Mouse (Mus musculus) gastrocnemius, adult 2 months (tissue): Measurements from ENCODE around the gene Alg10b. TPM values are rescaled to one million over a fixed set of nuclear protein-coding genes. Genes with fewer than 3 reads are reported as not detected.
A peak's percentile ranks its signal among the peaks of the same experiment; 100 is the strongest.
"Not testable (repeated sequence)": the region's sequence is repeated elsewhere in the genome, so short reads cannot be mapped to it uniquely, and the experiment has no call there.

Experiments used
- DNase-seq: peaks from one replicate; pipeline ENCODE4 v3.0.0; 2022
- H3K27ac ChIP-seq: fragments of 200-600 bp; 2 replicates; pipeline ENCODE4 v1.8.1; 2022; ENCODE audit warnings: mild to moderate bottlenecking
- H3K4me3 ChIP-seq: fragments of 200-600 bp; 2 replicates; pipeline ENCODE4 v1.8.1; 2022; ENCODE audit warnings: mild to moderate bottlenecking, moderate library complexity
- CTCF ChIP-seq: fragments of 200-600 bp; IDR thresholded peaks from 2 replicates; pipeline ENCODE4 v1.8.1; 2022; ENCODE audit warnings: antibody characterized with exemption, mild to moderate bottlenecking, moderate library complexity
- intact Hi-C: fragments of 180-260 bp; cut with DNase I; formaldehyde crosslinking; loops from one replicate; pipeline ENCODE4 v1.15.1; 2025
- long read RNA-seq, 2 experiments: library from polyadenylated mRNA; stranded (forward); transcript quantifications; one replicate each; pipeline ENCODE4 v2.0.0; 2021
- microRNA-seq: library from miRNA; unstranded; fragments of <30 nt; microRNA quantifications from one replicate; pipeline ENCODE4 v1.2.0, GENCODE M21; 2021
- total RNA-seq, 2 experiments: library from RNA; stranded (reverse); gene quantifications; 2 replicates each; pipeline ENCODE4 v1.2.3; 2021

The Alg10b gene
- 10 to 100 TPM; 14.3 to 19.2 TPM for total RNA-seq
- long read RNA-seq, experiment 1, full-length matches to known transcripts: 6 of 11 reads
- long read RNA-seq, experiment 1, partial matches to known transcripts: 0 of 11 reads
- long read RNA-seq, experiment 1, other reads (novel, unspliced or antisense): 5 of 11 reads
- long read RNA-seq, experiment 2, full-length matches to known transcripts: 2 of 6 reads
- long read RNA-seq, experiment 2, partial matches to known transcripts: 0 of 6 reads
- long read RNA-seq, experiment 2, other reads (novel, unspliced or antisense): 4 of 6 reads

DNA sequence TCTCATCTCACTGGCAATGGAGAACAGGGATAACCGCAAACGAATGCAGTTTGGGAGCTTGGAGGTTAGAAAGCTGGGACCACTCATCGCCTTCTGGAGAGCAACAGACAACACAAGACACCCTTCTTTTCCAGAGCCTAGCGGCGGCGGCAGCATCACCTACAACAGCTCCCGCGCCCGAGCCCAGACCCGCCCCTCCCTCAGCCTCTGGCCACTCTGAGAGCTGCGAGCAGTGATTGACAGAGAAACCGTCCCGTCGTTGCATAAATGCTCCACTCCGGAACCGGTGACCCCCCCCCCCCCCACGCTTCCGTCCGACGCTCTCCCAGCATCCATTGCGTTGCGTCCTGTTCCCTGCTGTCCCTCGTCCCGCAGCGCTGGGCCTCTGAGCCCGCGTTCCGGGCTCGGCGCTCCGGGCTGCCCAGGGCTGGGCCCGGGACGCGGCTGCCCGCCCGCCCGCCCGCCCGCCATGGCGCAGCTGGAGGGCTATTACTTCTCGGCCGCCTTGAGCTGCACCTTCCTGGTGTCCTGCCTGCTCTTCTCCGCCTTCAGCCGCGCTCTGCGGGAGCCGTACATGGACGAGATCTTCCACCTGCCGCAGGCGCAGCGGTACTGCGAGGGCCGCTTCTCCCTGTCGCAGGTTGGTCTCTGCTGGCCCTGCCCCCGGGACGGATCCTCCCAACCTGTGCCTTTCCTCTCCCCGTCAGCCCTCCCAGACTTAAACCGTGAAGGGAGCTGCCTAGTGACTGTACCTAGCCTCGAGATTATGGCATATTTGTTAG lies at the start of gene Alg10b:
Gene Alg10b, plus strand, starts transcription at position 343 of the 782 bp plus-strand sequence.
- intact Hi-C loops: no loop called here
- H3K4me3 ChIP-seq: peak within 1 kb of the TSS; percentile 73
- H3K27ac ChIP-seq: peak within 1 kb of the TSS; percentile 92
- peak; percentile 92 for DNase-seq
- peak; percentile 32 for TF ChIP-seq CTCF

DNA sequence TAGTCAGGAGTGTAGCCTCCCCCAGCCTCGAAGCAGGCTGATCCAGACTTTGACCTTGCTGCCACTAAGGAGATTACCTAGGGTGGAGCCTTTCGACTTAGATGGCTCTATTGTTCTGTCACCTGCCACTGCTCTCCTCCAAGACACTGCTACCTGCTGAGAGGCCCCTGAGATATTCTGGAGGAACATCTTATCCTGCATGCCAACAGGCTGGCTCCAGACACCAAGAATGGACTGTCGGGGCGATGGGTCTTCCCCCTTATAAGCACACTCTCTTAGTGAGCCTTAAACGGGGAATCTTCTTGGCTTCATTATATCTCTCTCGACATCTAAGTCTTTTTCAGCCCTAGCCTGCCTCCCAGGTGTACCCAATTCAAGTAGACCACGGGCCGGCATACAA lies 41.0 kb upstream of the Alg10b start:
- H3K4me3 ChIP-seq, DNase-seq, intact Hi-C loops, H3K27ac ChIP-seq: not testable (repeated sequence)

DNA sequence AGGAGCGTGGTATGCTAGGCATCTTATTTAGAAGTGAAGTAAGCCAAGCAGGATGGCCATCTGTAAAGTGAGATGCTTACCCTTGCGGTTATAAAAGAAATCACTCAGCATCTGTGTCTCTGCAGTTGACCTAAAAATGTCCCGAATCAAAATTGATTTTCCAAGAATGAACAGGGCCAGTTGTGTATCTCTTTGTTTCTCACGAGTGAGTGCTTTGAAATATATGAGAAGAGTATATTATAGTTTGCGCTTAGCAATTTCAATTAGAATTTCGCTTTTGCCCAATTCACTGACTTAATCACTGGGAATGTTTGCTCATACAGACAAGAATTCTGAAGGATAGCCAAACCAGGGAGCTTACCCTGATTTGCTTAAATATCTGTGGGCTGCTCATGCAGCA lies 40.6 kb upstream of the Alg10b start:
- no peak for DNase-seq
- H3K27ac ChIP-seq: no peak overlapping the region
- intact Hi-C loops: no loop called here
- H3K4me3 ChIP-seq: no peak overlapping the region
- TF ChIP-seq CTCF: no peak

DNA sequence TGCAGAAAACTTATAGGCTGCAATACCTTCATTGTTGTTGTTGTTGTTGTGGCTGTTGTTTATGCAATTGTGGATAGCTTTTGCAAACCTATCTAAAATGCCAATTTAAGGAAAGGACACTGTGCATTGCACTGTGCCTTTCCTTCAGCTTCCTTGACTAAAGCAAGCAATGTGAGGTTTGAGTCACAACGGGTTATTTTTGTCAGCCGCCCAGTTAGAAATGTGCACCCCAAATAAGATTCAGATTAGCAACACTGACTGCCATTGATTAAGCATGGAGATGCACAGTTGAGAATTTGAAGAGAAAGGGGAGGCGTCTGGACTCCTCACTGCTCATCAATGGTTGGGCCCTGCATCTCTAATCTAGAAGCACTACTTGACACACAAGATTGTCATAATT lies 39.4 kb upstream of the Alg10b start:
- H3K4me3 ChIP-seq: no peak overlapping the region
- no peak for TF ChIP-seq CTCF
- H3K27ac ChIP-seq: no peak overlapping the region
- intact Hi-C loops: no loop called here
- DNase-seq: no peak

DNA sequence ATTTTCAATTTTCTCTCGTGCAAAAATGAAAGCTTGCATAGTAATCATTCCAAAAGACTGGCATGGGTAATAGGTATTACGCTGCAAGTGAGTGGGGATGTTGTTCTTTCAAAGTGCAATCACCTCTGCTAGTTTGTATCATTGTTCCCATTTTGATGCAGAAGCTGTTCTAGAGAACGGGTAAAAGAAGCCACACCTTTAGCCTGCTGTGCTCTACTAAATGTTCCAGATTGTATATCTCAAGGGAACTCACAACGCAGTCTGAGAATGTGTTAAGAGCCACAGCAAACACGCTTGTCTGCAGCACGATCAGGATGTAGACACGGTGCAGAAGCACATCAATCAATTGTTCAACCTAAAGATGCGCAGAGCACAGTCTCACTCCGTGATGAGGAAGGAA lies 34.6 kb upstream of the Alg10b start:
- DNase-seq: no peak
- H3K27ac ChIP-seq: no peak overlapping the region
- no peak for TF ChIP-seq CTCF
- intact Hi-C loops: no loop called here
- H3K4me3 ChIP-seq: no peak overlapping the region

DNA sequence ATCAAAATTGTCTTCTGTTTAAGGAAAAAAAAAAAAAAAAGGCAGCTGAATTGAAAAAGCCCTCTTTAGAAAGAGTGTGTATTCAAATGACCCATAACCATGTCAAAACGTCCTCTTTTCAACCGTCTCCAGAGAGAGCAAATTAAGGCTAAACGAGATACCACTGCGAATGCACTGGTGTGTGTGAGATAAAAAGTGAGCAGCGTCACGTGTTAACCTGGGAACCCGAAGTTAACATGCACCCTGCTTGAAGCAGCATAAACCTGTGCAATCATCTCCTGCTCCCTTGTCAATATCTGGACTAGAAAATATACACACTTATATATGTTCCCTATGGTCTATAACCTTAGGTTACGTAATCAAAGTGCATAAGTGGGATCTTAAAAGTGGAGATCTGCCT lies 10.2 kb upstream of the Alg10b start:
- TF ChIP-seq CTCF: no peak
- intact Hi-C loops: no loop called here
- no peak overlapping the region for H3K27ac ChIP-seq
- no peak for DNase-seq
- H3K4me3 ChIP-seq: no peak overlapping the region

DNA sequence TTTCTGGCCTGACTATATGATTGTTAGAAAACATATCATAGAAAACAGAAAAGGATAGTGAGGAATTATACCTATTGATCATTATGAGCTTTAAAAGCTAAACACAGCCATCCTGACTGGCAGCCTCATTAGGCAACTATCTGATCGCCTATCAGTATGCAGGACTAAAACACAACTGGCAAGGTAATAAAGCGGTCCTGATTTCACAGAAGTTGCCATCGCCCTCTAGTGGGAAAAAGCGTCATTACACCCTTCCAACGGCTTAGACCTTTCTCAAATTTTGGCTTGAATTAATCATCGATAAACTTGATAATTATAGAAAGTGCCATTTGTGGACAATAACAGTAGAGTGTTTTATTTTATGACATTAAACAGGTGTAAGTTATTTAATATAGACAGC lies 9.2 kb upstream of the Alg10b start:
- peak; percentile 35 for DNase-seq
- intact Hi-C loops: loop anchor here (5.0 kb wide), 1 partner anchor 593 kb away; no protein-coding TSS in a partner anchor

DNA sequence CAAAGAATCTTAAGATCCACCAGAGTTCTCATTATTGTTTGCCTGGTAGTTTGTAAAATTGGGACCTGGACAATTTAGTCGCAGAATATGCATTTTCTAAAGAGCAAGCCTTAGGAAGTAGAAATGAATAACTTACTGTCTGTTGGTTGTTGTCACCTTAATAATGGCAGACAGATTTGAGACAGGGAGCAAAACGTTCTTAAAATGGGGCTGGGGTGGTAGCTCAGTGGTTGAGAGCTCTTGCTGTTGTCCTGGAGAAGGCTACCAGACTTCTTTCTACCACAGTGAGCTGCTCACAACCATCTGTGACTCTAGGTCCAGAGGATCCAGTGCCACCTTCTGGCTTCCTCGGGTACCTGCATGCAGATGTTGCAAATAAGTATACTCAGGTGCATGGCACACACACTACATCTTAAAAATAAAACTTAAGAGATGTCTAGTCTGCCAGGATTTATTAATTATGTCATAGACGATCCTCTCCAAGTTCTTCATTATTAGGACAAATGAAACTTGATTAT lies 1.0 kb downstream of the Alg10b start:
- no peak for DNase-seq
- peak; percentile 28; the same call in 1 of the 2 replicates for TF ChIP-seq CTCF
- no peak overlapping the region for H3K27ac ChIP-seq
- intact Hi-C loops: no loop called here
- H3K4me3 ChIP-seq: peak overlapping the region; percentile 73

More for the DNA sequence above, 9.2 kb upstream of the Alg10b start:
- Histone ChIP-seq H3K27ac (no peak overlapping the region), H3K4me3 (no peak overlapping the region)
- TF ChIP-seq CTCF: peak; percentile 90

DNA sequence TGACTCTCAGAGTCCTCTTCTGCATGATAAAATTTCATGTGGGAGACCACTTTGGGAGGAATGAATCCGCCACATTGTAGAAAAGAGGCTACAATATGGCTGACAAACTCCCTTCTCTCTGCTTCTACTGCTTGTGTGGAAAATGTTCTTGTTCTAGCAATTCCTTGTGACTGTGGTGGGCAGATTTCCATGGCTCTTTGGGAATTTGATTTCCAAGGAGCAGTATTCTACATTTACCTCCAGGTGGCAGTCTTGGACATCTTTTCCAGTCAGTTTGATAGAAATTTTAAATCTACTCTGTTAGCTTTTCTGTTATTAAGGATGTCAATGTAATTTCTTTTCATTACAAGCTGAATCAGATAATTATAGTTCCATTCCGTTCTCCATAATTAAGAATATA lies 13.5 kb downstream of the Alg10b start:
- no peak overlapping the region for H3K27ac ChIP-seq
- no peak for DNase-seq
- H3K4me3 ChIP-seq: no peak overlapping the region
- peak; percentile 63 for TF ChIP-seq CTCF
- intact Hi-C loops: no loop called here

DNA sequence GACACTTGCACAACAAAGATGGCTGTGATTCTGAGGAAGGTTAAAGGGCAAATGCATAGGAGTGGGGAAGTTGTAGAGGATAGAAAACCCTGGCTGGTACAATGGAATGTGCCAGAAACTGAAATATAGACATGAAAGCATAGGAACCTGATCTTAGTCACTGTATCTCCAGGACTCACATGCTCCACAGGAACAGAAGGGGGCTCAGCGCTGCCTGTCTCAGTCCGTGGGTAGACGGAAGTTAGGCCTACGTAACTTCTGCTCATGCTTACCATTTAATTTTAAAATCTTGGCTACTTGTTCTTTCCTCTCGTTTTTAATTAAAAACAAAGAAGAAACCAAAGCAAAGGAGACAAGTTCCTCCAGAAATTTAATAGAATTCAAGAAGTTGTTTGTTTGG lies 20.0 kb downstream of the Alg10b start:
- intact Hi-C loops: loop anchor here (10.0 kb wide), 1 partner anchor 591 kb away; no protein-coding TSS in a partner anchor
- DNase-seq: no peak
- TF ChIP-seq CTCF: no peak
- Histone ChIP-seq H3K27ac (no peak overlapping the region), H3K4me3 (no peak overlapping the region)

DNA sequence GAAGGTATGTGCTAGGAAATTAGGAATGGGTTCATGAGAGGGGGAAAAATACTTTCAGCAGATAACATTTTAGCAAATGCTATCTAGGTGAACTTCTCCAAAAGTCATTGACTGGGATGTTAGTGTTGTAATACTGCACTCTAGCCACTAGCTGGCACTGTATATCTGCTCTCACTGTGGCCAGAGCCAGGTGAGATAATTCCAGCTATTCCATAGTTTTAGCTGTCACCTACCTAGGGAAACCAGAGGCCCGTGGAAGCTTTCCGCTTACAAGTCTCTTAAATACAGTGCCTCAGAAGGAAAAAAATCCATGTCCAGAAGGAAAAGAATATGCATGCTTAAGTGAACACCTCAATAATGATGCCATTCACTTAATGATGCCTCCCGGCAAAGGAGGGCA lies 25.6 kb downstream of the Alg10b start:
- DNase-seq: no peak
- intact Hi-C loops: loop anchor here (5.0 to 10.0 kb wide), 2 partner anchors 585 to 678 kb away; no protein-coding TSS in a partner anchor
- peak; percentile 82 for TF ChIP-seq CTCF
- H3K27ac ChIP-seq: no peak overlapping the region
- H3K4me3 ChIP-seq: no peak overlapping the region

DNA sequence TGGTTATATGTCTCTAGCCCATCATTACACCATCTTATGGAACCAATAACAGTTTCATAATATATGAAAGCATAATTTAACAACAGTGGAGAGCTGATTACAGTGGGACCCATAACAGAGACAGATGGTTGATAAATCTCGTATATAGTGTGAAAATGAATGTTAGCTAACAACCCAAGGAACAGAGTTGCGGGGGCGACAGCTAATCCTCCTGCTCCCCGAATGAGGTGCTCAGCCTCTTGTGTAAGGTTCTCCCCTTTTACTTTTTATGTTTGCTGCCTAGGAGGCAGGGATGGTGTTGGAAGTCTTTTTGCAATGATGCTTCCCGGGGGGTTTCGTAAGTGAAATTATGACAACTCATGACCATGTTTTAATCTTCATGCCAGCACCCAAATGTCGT lies 58.8 kb downstream of the Alg10b start:
- Histone ChIP-seq H3K27ac (no peak overlapping the region), H3K4me3 (no peak overlapping the region)
- intact Hi-C loops: no loop called here
- TF ChIP-seq CTCF: no peak
- DNase-seq: no peak

Small RNA genes lying within 50 kb of the gene (microRNA-seq; reads per million reads assigned to microRNA genes)
- not detected for gene Mir7648
